Mouse (Mus musculus) olfactory bulb, adult 2 months (tissue): ENCODE data around the gene Rad17.

Source experiments
- CTCF ChIP-seq: fragments of 200-500 bp; IDR thresholded peaks from 2 replicates; pipeline ENCODE4 v1.5.1; 2012; ENCODE audit warnings: low read depth, mild to moderate bottlenecking, low read length, moderate library complexity; ENCODE audit not compliant: insufficient read depth
- POLR2A ChIP-seq: fragments of 200-500 bp; IDR thresholded peaks from 2 replicates; pipeline ENCODE4 v1.6.1; 2012; ENCODE audit warnings: mild to moderate bottlenecking, low read depth, low read length, moderate library complexity; ENCODE audit not compliant: insufficient read depth

- no peak for TF ChIP-seq CTCF
- TF ChIP-seq POLR2A: no peak
These were observed 34.4 kb downstream of the Rad17 start, which contains the start of gene Marveld2 for GRCm38 (mm10) chr13:100616181-100617087.
